Mouse (Mus musculus): Measurements from ENCODE around the gene Adgrb3. TPM values are rescaled to one million over a fixed set of nuclear protein-coding genes. Genes with fewer than 3 reads are reported as not detected.
A peak's percentile ranks its signal among the peaks of the same experiment; 100 is the strongest.

The Adgrb3 gene
- total RNA-seq, 2 experiments from 2014 or later = 111 to 118 TPM

DNA sequence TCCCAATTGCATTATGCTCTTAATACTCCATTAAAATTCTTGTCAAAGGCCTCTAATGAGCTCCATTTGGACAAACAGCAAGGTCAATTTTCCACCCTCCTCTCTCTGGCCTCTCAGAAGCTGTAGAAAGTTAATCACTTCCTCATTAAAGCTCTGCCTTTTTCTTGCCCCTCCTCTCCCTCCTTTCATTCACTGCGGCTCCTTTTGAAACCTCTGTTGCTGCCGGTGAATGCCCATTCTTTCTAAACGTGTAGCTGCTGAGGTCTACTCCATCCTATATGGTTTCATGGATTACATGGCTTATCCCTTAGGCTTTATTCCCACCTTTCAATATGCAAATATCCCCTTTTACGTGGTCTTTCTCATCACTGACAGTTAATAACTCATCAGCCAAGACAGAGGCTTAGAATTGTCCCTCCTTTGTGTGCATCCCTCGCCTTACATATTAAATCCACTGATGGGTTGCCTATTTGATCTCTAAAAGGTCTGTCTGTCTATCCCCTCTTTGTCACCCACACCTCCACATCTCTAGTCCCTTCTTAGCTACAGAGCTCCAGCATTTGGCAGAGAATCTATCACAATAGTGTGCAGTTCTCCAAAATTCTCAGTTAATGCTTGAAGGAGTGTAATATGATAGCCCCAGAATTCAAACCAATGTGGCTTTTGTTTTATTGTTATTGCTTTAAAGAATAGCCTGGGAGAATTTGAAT lies 741.3 kb downstream of the Adgrb3 start:
- TF ChIP-seq CTCF (conservative IDR thresholded peaks at IDR 0.05) = no peak
- H3K4me3 ChIP-seq = no peak overlapping the region
- peak overlapping the region; percentile 25; the same call in 1 of the 2 replicates for H3K27ac ChIP-seq
- no peak for DNase-seq (ENCODE audit: low spot score in 2 of 2)

- DNase-seq (ENCODE audit: low spot score in 2 of 2) = peak in 1 of 2 experiments; percentile 34
- peak; percentile 24; the same call in 1 of the 2 replicates for TF ChIP-seq CTCF (conservative IDR thresholded peaks at IDR 0.05)
- no peak overlapping the region for H3K4me3 ChIP-seq
Observed at GRCm38 (mm10) chr1:25085616-25086372, 743.7 kb downstream of the Adgrb3 start.

GRCm38 (mm10) chr1:25082377-25082776 lies 747.1 kb downstream of the Adgrb3 start:
- peak in 1 of 2 experiments; percentile 73 for DNase-seq (ENCODE audit: low spot score in 2 of 2)
- no peak overlapping the region; the same call in 1 of the 2 replicates for H3K4me3 ChIP-seq
- no peak for TF ChIP-seq CTCF (conservative IDR thresholded peaks at IDR 0.05)
- H3K27ac ChIP-seq = peak overlapping the region; percentile 82

More at GRCm38 (mm10) chr1:25085616-25086372, 743.7 kb downstream of the Adgrb3 start:
- peak overlapping the region; percentile 82 for H3K27ac ChIP-seq

GRCm38 (mm10) chr1:25081265-25081849 lies 748.1 kb downstream of the Adgrb3 start:
- no peak for DNase-seq (ENCODE audit: low spot score in 2 of 2)
- Histone ChIP-seq H3K4me3 (no peak overlapping the region), H3K27ac (peak overlapping the region; percentile 82; the same call in 1 of the 2 replicates)
- no peak for TF ChIP-seq CTCF (conservative IDR thresholded peaks at IDR 0.05)

GRCm38 (mm10) chr1:25079395-25079794 lies 750.1 kb downstream of the Adgrb3 start:
- Histone ChIP-seq H3K4me3 (no peak overlapping the region), H3K27ac (no peak overlapping the region)
- no peak for TF ChIP-seq CTCF (conservative IDR thresholded peaks at IDR 0.05)
- DNase-seq (ENCODE audit: low spot score in 2 of 2) = no peak

DNA sequence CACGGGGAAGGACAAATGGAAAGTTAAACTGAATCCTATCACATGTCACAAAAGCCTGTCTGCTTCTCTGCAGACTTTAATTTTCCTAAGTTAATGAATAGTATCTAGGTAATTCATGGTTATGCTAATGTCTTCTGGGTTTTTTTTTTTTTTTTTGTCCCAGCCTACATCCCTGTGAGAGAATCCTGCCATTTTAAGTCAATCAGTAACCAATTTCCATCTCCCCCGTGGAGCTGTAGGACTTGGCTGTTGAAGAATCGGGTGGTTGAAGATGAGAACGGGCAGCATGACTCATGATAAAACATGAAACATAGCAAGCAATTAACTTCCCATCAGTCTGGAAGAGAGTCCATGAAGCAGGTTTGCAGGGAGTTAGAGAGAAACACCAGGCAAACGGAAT lies 753.6 kb downstream of the Adgrb3 start:
- DNase-seq (ENCODE audit: low spot score in 2 of 2) = no peak
- TF ChIP-seq CTCF (conservative IDR thresholded peaks at IDR 0.05) = no peak
- Histone ChIP-seq H3K4me3 (no peak overlapping the region), H3K27ac (peak overlapping the region; percentile 10; the same call in 1 of the 2 replicates)

DNA sequence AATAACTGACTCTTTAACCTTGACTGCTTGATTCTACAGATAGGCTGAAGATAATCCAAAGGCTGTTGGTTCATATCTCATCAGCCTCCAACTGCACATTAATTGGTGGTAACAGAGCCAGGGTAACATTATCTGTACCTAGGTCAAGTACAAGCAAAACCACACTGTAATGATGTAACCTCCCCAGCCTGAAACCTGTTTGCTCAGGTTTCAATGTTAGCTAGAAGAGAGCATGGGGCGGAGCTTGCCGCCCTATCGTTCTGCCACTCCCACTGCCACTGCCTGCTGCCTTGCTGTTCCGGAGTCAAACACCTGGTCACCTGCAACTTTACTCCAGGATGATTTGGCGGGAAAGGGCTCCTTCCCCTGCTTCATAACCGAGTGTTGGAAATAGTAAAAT lies 765.5 kb downstream of the Adgrb3 start:
- DNase-seq (ENCODE audit: low spot score in 2 of 2) = no peak
- Histone ChIP-seq H3K4me3 (no peak overlapping the region), H3K27ac (no peak overlapping the region)
- no peak for TF ChIP-seq CTCF (conservative IDR thresholded peaks at IDR 0.05)

DNA sequence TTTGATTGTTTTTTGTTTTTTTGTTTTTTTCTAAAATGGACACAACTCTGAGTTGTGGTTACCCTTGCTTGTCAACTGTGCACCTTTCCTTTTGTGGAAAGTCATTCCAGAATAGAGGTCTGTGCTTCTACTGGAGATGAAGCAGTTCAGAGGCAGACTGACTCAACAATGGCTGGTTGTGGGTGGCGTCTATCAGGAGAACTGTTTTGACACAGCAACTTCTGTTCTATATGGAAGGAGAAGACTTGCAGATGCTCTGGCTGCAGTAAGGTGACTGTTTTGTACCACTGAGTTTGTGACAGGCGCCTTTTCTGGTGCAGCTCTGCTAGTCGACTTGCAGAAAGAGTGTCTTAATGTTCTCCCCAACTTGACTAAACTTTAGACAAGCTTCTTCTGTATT lies 768.6 kb downstream of the Adgrb3 start:
- DNase-seq (ENCODE audit: low spot score in 2 of 2) = peak in 1 of 2 experiments; percentile 22
- Histone ChIP-seq H3K4me3 (no peak overlapping the region), H3K27ac (peak overlapping the region; percentile 53; the same call in 1 of the 2 replicates)
- no peak for TF ChIP-seq CTCF (conservative IDR thresholded peaks at IDR 0.05)

GRCm38 (mm10) chr1:25060191-25060590 lies 769.3 kb downstream of the Adgrb3 start:
- no peak for TF ChIP-seq CTCF (conservative IDR thresholded peaks at IDR 0.05)

GRCm38 (mm10) chr1:25057656-25058055 lies 771.9 kb downstream of the Adgrb3 start:
- TF ChIP-seq CTCF (conservative IDR thresholded peaks at IDR 0.05) = no peak
- no peak overlapping the region for H3K4me3 ChIP-seq
- DNase-seq (ENCODE audit: low spot score in 2 of 2) = peak in 1 of 2 experiments; percentile 23
- H3K27ac ChIP-seq = peak overlapping the region; percentile 28; the same call in 1 of the 2 replicates

More at GRCm38 (mm10) chr1:25060191-25060590, 769.3 kb downstream of the Adgrb3 start:
- H3K27ac ChIP-seq = peak overlapping the region; percentile 53
- DNase-seq (ENCODE audit: low spot score in 2 of 2) = peak in 1 of 2 experiments; percentile 24
- H3K4me3 ChIP-seq = no peak overlapping the region

GRCm38 (mm10) chr1:25057212-25057611 lies 772.3 kb downstream of the Adgrb3 start:
- DNase-seq (ENCODE audit: low spot score in 2 of 2) = no peak
- Histone ChIP-seq H3K27ac (peak overlapping the region; percentile 28; the same call in 1 of the 2 replicates), H3K4me3 (no peak overlapping the region)
- no peak for TF ChIP-seq CTCF (conservative IDR thresholded peaks at IDR 0.05)

DNA sequence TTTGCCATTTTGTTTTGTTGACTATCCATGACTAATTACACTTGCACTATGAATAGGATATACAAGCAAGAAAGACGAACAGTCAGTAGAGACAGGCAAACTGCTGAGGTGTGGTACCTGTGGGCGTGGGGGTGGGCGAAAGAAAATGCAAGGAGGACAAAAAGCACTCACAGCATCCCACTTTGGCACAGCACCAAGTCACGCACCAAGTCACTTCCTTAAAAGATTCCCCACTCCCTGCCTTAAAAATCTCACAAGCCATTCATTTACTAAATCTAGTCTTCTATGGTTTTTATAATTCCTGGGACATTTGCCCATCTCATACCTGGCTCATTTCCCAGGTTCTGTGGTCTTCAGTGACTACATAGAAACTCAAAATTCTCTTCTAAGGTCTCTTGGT lies 787.4 kb downstream of the Adgrb3 start:
- Histone ChIP-seq H3K4me3 (no peak overlapping the region), H3K27ac (no peak overlapping the region)
- DNase-seq (ENCODE audit: low spot score in 2 of 2) = no peak
- TF ChIP-seq CTCF (conservative IDR thresholded peaks at IDR 0.05) = no peak

GRCm38 (mm10) chr1:25034161-25034560 lies 795.3 kb downstream of the Adgrb3 start:
- peak overlapping the region; percentile 14; the same call in 1 of the 2 replicates for H3K4me3 ChIP-seq

More at GRCm38 (mm10) chr1:25034161-25034560, 795.3 kb downstream of the Adgrb3 start:
- no peak for TF ChIP-seq CTCF (conservative IDR thresholded peaks at IDR 0.05)
- no peak for DNase-seq (ENCODE audit: low spot score in 2 of 2)
- H3K27ac ChIP-seq = peak overlapping the region; percentile 93
